Mouse (Mus musculus) hindbrain, embryonic 15.5 days (tissue): ENCODE data around the gene Nbr1. TPM values are rescaled to one million over a fixed set of nuclear protein-coding genes. Genes with fewer than 3 reads are reported as not detected.
A peak's percentile ranks its signal among the peaks of the same experiment; 100 is the strongest.

ENCODE experiments used
- ATAC-seq: fragments of 200-750 bp; cut with Nextera tagmentation; 2 replicates; pipeline ENCODE4 v1.8.0; 2017; ENCODE audit warnings: low read depth, moderate number of reproducible peaks, moderate TSS enrichment; ENCODE audit not compliant: low FRiP score
- H3K27ac ChIP-seq: fragments of 300-500 bp; sonication (generic); replicated peaks from 2 replicates; pipeline ENCODE4 v1.5.1; 2015; ENCODE audit warnings: mild to moderate bottlenecking, inconsistent platforms
- H3K27me3 ChIP-seq: fragments of 300-500 bp; sonication (generic); 2 replicates; pipeline ENCODE4 v1.6.1; 2015; ENCODE audit warnings: control low read depth, inconsistent platforms
- H3K36me3 ChIP-seq: fragments of 300-500 bp; sonication (generic); 2 replicates; pipeline ENCODE4 v1.6.1; 2015; ENCODE audit warnings: control low read depth, inconsistent platforms
- H3K4me1 ChIP-seq: fragments of 300-500 bp; sonication (generic); replicated peaks from 2 replicates; pipeline ENCODE4 v1.6.1; 2015; ENCODE audit warnings: control low read depth, inconsistent platforms
- H3K4me2 ChIP-seq: fragments of 300-500 bp; sonication (generic); 2 replicates; pipeline ENCODE4 v1.6.1; 2015; ENCODE audit warnings: moderate library complexity, mild to moderate bottlenecking, inconsistent platforms
- H3K4me3 ChIP-seq: fragments of 300-500 bp; sonication (generic); 2 replicates; pipeline ENCODE4 v1.5.1; 2015; ENCODE audit warnings: mild to moderate bottlenecking, inconsistent platforms
- H3K9ac ChIP-seq: fragments of 300-500 bp; sonication (generic); 2 replicates; pipeline ENCODE4 v1.6.1; 2015; ENCODE audit warnings: inconsistent platforms
- H3K9me3 ChIP-seq: fragments of 300-500 bp; sonication (generic); 2 replicates; pipeline ENCODE4 v1.6.1; 2016; ENCODE audit warnings: control low read depth, inconsistent platforms
- WGBS: fragments of 180-500 bp; shearing (Covaris S2); methylation state at CpG from one replicate; pipeline ENCODE4 v1.1.7; 2015; 5-methylcytosine and 5-hydroxymethylcytosine counted together
- polyA plus RNA-seq: library from polyadenylated mRNA; unstranded; fragments of >200 nt; fragmentation: Nextera tagmentation; extraction: Ambion mirVana; gene quantifications from 2 replicates; pipeline ENCODE4 v1.2.1, GENCODE M21; 2015

Nbr1 gene
- 87.6 and 92.4 TPM in 2 replicates for polyA plus RNA-seq

DNA sequence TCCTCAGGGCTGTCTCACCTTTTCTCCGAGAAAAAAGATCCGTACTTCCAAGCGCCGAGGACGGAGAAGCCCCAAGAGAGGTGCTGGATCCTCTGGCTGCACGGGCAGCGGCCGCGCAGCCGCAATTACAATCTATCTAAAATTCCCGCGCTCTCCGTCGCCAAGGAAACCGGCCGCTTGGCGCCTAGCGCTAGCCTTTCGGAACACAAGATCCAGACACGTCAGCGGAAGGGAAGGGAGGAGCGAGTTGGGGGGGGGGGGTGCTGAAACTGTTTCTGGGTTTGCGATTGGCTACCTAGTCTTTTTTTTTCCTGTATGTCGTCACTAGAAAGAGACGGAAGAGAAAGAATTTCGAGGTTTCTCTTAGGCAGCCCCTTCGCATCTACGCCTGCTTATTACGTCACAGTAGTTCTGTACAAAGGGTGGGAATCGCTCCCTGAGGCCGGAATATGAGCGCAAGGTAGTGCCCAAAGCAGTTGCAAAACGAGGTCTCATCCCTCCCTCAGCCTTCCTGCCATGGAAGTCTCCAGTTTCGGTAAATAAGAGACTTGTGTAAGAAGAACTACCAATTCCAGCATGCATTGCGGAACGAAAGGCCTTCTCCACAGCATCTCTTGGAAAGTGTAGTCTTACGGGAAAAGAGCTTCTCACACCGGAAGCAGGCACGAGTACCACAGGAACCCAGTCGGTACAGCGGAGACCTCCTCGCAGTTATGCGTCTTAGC lies at the start of gene Nbr1, which contains the start of gene Brca1:
Nbr1 (plus strand) TSS at position 399 of the 725 bp plus-strand sequence.
Brca1 (minus strand) TSS at position 205 of the 725 bp plus-strand sequence.
- peaks cover 37% of the 10 kb centered on the region for H3K4me1 ChIP-seq
- H3K36me3 ChIP-seq: peaks cover 5% of the 10 kb centered on the region; the same call in 1 of the 2 replicates
- H3K27me3 ChIP-seq: no peaks in the 10 kb centered on the region
- under 1% methylated on average over 43 of the region's 43 CpGs for WGBS
- peak within 1 kb of the TSS; percentile 70 for H3K4me2 ChIP-seq
- peak within 1 kb of the TSS; percentile 73 for H3K9ac ChIP-seq
- H3K9me3 ChIP-seq: no peaks in the 10 kb centered on the region
- peak within 1 kb of the TSS; percentile 80 for H3K4me3 ChIP-seq
- H3K27ac ChIP-seq: peak within 1 kb of the TSS; percentile 97
- ATAC-seq: peak; percentile 81

DNA sequence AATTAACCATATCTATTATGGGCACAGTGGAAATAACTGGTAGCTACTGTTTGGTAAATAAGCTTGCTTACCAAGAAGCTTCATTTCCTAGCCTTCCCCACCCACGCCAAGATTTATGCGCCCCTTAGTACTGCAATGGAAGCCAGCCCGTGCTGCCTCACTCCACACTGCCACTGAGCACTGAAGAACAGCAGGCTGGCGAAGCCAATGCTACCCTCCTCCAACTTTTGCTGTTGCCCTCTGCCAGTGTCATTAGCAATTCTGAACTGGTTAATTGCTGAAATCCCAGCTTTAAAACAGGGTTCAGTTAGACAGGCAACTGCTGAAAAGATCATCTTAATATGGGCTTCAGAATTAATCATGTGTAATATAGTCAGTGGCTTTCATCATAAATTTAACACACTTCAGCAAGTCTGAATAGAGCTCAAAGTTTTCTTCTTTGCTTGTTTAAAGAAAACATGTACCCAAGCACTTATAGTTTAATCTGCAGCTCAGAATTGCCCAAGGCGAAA lies 45.6 kb upstream of the Nbr1 start:
- Histone ChIP-seq H3K4me2 (no peak overlapping the region), H3K27ac (no peak overlapping the region)
- WGBS: 74% methylated on average over 5 of the region's 5 CpGs

DNA sequence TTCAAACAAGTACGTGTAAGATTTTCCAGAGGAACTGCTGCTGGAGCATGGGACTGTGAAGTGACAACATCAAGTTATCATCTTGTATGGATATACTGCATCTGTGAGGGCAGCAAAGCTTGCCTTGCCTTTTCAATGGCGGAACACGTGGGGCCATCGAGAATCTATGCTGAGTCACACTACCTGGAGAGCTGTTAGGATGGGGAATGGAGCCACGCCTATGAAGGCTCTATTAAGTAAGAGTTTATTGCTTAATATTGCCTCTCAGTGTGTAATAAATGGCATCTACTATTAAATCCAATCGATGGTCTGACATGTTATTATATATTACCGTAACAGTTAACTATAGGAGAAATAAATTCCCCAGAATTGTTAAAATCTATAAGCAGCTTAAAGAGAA lies 44.9 kb upstream of the Nbr1 start:
- WGBS: 91% methylated on average over 7 of the region's 7 CpGs
- Histone ChIP-seq H3K4me2 (no peak overlapping the region), H3K4me1 (no peaks in the 10 kb centered on the region), H3K4me3 (no peak overlapping the region), H3K27ac (no peak overlapping the region), H3K9ac (no peak overlapping the region), H3K9me3 (no peaks in the 10 kb centered on the region), H3K27me3 (no peaks in the 10 kb centered on the region), H3K36me3 (no peaks in the 10 kb centered on the region)
- no peak for ATAC-seq

More for the DNA sequence above, 45.6 kb upstream of the Nbr1 start:
- H3K9me3 ChIP-seq: no peaks in the 10 kb centered on the region
- no peaks in the 10 kb centered on the region for H3K36me3 ChIP-seq
- no peak for ATAC-seq
- H3K4me1 ChIP-seq: no peaks in the 10 kb centered on the region
- no peak overlapping the region for H3K9ac ChIP-seq
- no peak overlapping the region for H3K4me3 ChIP-seq
- no peaks in the 10 kb centered on the region for H3K27me3 ChIP-seq

DNA sequence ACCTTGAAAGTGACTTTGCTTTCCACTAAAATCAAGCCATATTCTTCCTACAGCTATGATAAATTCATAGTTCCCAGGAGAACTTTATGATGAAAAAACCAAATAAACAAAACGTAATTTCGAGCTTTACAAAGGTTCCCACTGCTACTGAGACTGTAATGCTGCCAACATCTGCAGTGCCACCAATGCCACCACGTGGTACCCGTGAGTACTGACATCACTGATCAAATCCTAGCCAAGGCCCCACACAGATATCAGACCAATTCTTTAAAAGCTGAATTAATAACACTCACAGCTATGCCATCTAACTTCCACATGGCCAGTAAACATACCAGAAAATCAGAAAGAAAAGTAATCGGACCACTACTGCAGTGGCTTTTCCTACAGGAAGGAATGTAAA lies 33.0 kb upstream of the Nbr1 start:
- no peak for ATAC-seq
- H3K4me3 ChIP-seq: no peak overlapping the region
- WGBS: 74% methylated on average over 5 of the region's 5 CpGs

DNA sequence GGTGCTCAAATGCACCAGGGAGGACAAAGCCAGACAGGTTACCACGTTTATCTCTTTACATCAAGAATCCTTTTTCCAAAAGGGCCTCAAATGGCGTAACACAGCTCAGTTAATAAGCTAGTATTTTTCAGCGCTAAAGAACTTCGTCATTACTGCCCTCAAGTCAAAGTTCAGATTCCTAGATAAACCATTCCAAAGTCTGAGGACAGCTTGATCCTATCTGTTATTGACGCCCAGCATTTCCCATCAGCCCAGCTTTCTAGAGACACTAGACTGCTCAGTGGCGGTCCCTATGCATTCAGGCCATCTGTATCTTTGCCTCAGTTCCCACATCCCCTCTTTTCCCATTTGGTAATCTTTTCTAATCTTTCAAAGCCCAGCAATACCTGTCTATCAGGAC lies 32.6 kb upstream of the Nbr1 start:
- no peaks in the 10 kb centered on the region for H3K9me3 ChIP-seq
- H3K4me3 ChIP-seq: no peak overlapping the region
- no peak overlapping the region for H3K4me2 ChIP-seq
- no peak for ATAC-seq
- WGBS: 89% methylated on average over 6 of the region's 6 CpGs
- H3K27ac ChIP-seq: no peak overlapping the region
- no peaks in the 10 kb centered on the region for H3K4me1 ChIP-seq
- H3K27me3 ChIP-seq: no peaks in the 10 kb centered on the region
- H3K9ac ChIP-seq: no peak overlapping the region
- no peaks in the 10 kb centered on the region for H3K36me3 ChIP-seq

More for the DNA sequence above, 33.0 kb upstream of the Nbr1 start:
- Histone ChIP-seq H3K27ac (no peak overlapping the region), H3K36me3 (no peaks in the 10 kb centered on the region), H3K4me2 (no peak overlapping the region), H3K9me3 (no peaks in the 10 kb centered on the region), H3K4me1 (no peaks in the 10 kb centered on the region), H3K27me3 (no peaks in the 10 kb centered on the region), H3K9ac (no peak overlapping the region)

DNA sequence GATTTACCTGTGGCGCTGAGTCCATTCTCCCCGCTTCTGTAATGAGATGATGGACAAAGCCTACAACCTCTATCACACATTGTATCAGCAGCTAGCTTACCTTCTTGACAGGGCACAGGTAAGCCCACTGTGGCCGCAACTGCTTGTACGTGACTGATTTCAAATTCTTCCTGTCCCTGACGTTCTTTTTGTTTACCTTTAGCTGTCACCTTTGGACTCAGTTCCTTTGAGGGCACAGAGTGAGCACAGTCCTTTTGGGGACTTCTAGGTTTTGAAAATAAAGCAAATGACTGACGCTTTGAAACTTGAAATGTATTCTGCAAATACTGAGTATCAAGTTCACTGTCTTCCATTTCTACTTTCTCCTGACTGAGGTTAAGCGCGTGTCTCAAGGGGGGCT lies 27.5 kb upstream of the Nbr1 start:
- no peaks in the 10 kb centered on the region for H3K9me3 ChIP-seq
- no peaks in the 10 kb centered on the region for H3K27me3 ChIP-seq
- H3K27ac ChIP-seq: no peak overlapping the region
- no peaks in the 10 kb centered on the region for H3K36me3 ChIP-seq
- H3K4me1 ChIP-seq: no peaks in the 10 kb centered on the region
- no peak overlapping the region for H3K9ac ChIP-seq
- H3K4me3 ChIP-seq: no peak overlapping the region
- 96% methylated on average over 8 of the region's 8 CpGs for WGBS
- no peak for ATAC-seq
- H3K4me2 ChIP-seq: no peak overlapping the region

DNA sequence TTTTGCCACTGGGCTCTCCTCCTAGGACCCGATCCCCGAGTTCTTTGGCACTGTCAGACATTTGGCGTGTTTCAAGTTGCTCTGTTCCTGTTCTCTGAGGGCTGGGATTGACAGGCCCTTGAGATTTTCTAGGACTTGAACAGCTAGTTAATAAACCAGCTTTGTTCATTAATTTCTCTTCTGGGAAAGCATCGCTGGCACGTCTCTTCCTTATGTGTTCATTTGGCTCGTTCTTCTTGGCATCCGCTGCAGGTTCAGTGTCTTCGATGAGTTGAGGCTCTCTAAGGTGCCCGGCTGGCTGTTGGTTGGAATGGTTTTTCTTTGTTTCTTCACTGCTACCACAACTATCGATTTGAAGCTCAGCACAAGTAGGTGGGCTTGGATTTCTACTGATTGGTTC lies 26.9 kb upstream of the Nbr1 start:
- H3K4me3 ChIP-seq: no peak overlapping the region
- H3K27ac ChIP-seq: peak overlapping the region; percentile 21; the same call in 1 of the 2 replicates
- H3K9ac ChIP-seq: no peak overlapping the region
- no peaks in the 10 kb centered on the region for H3K27me3 ChIP-seq
- WGBS: 81% methylated on average over 10 of the region's 10 CpGs
- no peaks in the 10 kb centered on the region for H3K36me3 ChIP-seq
- no peak overlapping the region for H3K4me2 ChIP-seq
- no peak for ATAC-seq
- no peaks in the 10 kb centered on the region for H3K9me3 ChIP-seq
- H3K4me1 ChIP-seq: no peaks in the 10 kb centered on the region

DNA sequence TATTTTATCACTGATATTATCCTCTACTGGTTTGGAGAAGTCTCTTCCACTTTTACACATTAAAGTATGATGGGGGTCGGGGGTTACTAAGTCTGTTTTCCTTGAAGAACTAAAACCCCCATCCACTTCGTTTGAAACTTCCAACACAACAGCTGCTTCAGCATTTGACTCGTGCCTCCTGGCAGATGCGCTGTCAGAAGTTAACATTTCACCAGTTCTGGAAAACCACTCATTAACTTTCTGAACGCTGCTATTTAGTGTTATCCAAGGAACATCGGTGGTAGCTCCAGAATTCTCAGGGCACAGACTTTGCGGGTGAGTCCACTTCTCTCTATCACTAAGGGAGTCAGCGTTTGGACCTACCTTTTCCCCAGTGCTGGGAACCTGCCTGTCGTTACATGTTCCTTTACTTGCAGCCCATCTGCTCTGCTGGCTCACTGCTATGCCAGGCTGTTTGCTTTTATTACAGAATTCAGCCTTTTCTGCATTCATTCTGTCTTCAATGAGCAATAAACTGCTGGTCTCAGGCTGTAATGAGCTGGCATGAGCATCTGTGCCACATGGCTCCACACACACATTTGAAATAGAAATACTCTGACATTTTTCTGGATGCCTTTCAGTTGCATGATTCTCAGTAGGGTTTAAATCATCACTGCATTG lies 25.9 kb upstream of the Nbr1 start:
- Histone ChIP-seq H3K9me3 (no peaks in the 10 kb centered on the region), H3K36me3 (no peaks in the 10 kb centered on the region), H3K4me1 (no peaks in the 10 kb centered on the region), H3K9ac (no peak overlapping the region), H3K4me3 (no peak overlapping the region), H3K27me3 (no peaks in the 10 kb centered on the region), H3K27ac (peak overlapping the region; percentile 32; the same call in 1 of the 2 replicates), H3K4me2 (no peak overlapping the region)
- 83% methylated on average over 9 of the region's 9 CpGs for WGBS
- 0 out of 2 replicates have a peak, but pooled peaks have one; percentile 27 for ATAC-seq

DNA sequence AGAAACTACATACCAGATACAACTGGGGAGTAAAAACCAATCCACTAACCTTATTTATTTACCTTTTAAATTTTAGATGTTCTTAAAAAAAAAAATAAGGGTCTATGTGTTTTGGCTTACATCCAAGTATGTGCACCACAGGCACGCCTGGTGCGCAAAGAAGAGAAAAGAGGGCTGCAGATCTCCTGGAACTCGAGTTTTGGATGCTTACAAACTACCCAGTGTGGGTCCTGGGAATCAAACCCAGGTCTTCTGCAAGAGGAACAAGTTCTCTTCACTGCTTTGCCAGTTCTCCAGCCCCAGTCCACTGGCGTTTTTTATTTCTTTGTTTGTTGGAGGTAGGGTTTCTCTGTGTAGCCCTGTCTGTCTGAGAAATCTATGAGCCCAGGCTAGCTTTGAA lies 25.3 kb upstream of the Nbr1 start:
- H3K27me3 ChIP-seq: no peaks in the 10 kb centered on the region
- WGBS: 81% methylated on average over 4 of the region's 4 CpGs
- H3K9me3 ChIP-seq: no peaks in the 10 kb centered on the region
- no peak overlapping the region for H3K27ac ChIP-seq
- H3K4me2 ChIP-seq: no peak overlapping the region
- H3K9ac ChIP-seq: no peak overlapping the region
- no peaks in the 10 kb centered on the region for H3K4me1 ChIP-seq
- H3K4me3 ChIP-seq: no peak overlapping the region
- no peaks in the 10 kb centered on the region for H3K36me3 ChIP-seq
- ATAC-seq: no peak

DNA sequence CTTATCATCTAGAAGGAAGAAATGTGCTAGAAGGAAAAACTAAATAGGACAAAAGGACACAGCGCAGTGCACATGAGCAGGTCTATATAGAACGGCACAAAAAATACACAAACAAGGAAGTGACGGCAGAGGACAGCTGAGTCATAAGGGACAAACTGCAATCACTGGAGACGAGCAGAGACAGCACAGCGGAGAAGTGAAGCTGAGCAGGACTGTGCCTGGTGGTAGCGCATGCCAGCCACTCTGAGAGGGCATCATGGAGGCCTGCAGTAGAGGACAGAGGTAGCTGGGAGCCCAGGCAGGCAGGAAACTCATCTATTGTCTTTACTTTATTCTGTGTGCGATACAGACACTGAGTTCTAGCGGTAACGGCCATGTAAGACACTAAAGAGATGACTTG lies 8.4 kb upstream of the Nbr1 start:
- Histone ChIP-seq H3K9me3 (no peaks in the 10 kb centered on the region), H3K4me3 (no peak overlapping the region), H3K4me2 (no peak overlapping the region), H3K27me3 (no peaks in the 10 kb centered on the region), H3K9ac (no peak overlapping the region), H3K36me3 (no peaks in the 10 kb centered on the region), H3K4me1 (no peaks in the 10 kb centered on the region), H3K27ac (no peak overlapping the region)
- ATAC-seq: no peak
- WGBS: 84% methylated on average over 9 of the region's 9 CpGs

DNA sequence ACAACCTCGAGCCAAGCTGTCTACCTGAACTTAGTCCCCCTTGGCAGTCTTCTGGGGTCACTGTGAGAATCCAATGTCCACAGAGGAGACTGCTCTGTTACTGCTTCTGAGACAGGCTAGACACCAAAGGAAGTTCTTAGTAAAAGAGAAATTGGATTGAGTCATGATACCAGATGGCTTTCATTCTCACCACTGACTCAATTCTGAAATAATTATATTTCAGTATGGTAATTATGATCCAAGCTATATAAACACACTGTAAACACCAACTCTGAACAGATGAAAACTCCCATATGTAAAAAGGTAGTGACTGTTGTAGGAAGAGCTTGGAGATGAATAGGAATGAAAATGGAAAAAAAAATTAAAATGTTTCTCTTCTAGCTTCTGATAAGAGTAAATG lies 7.8 kb upstream of the Nbr1 start:
- WGBS: 86% methylated on average over 1 of the region's 1 CpGs
- Histone ChIP-seq H3K4me1 (no peaks in the 10 kb centered on the region), H3K4me3 (no peak overlapping the region), H3K9ac (no peak overlapping the region), H3K4me2 (no peak overlapping the region), H3K27me3 (no peaks in the 10 kb centered on the region), H3K9me3 (no peaks in the 10 kb centered on the region), H3K36me3 (no peaks in the 10 kb centered on the region), H3K27ac (no peak overlapping the region)
- no peak for ATAC-seq

DNA sequence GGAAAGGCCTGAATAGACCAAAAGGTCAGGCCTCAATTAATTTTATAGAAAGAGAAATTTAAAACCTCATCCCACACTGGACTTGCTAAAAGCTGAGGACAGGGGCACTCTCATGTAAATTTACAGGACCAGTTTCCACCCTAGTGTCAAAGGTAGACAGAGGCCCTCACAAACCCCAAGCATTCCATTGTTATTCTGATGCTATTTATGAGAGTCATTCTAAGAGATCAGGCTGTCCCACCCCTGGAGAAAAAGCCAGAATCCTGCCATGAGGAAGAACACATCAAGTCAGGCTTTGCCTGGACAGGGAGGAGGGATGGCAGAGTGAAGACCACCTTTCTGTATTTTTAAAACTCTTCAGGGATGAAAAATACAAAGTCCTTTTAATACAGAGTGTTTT lies 3.4 kb upstream of the Nbr1 start:
- H3K36me3 ChIP-seq: no peaks in the 10 kb centered on the region
- H3K4me2 ChIP-seq: no peak overlapping the region
- H3K4me1 ChIP-seq: peaks cover 13% of the 10 kb centered on the region
- no peak overlapping the region for H3K4me3 ChIP-seq
- no peaks in the 10 kb centered on the region for H3K9me3 ChIP-seq
- no peak for ATAC-seq
- H3K27me3 ChIP-seq: no peaks in the 10 kb centered on the region
- H3K27ac ChIP-seq: no peak overlapping the region
- no peak overlapping the region for H3K9ac ChIP-seq
